Mouse (Mus musculus): Measurements from ENCODE around the gene Nkx2-1.

- TF ChIP-seq POLR2A (IDR thresholded peaks at IDR 0.05; ENCODE audit: control insufficient read depth, extremely low read depth, insufficient read depth, low read length, poor library complexity) (no peak), CTCF (IDR thresholded peaks at IDR 0.05; ENCODE audit: borderline replicate concordance, control insufficient read depth, extremely low read depth, insufficient read depth, low read length, poor library complexity) (peak; percentile 72; the same call in 1 of the 2 replicates)
Observed at GRCm38 (mm10) chr12:56541068-56541467, 4.4 kb upstream of the Nkx2-1 start.

Measured in thymus, adult 2 months (tissue).